Mouse (Mus musculus): ENCODE results near the gene Elp5.

The Elp5 gene

DNA sequence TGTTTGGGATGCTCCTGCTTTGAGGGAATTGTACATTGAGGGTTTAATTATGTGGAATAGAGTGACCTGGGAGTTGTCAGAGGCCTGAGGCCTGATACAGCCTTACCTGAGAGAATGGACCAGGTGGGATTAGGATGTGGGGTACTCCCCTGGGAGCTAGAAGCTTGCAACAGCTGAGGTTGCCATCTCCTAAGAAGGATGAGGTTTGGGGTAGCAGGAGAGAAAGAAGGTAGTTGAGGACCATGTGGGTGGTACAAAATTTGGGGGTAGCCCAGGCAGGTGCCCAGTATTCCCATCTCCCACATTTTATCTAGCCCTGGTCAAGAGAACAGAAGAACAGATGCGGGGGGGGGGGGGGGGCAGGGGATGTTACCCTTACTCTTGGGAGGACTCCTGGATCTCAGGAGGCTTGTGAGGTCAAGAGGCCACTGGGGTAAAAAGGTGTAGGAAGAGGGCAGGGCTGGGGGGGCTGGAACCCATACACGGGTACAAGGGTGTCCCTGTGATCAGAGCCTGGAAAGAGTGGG is 37.2 kb upstream of the Elp5 start:
- no peak for TF ChIP-seq GATA4 (IDR thresholded peaks at IDR 0.05; ENCODE audit: insufficient replicate concordance, low read length)

DNA sequence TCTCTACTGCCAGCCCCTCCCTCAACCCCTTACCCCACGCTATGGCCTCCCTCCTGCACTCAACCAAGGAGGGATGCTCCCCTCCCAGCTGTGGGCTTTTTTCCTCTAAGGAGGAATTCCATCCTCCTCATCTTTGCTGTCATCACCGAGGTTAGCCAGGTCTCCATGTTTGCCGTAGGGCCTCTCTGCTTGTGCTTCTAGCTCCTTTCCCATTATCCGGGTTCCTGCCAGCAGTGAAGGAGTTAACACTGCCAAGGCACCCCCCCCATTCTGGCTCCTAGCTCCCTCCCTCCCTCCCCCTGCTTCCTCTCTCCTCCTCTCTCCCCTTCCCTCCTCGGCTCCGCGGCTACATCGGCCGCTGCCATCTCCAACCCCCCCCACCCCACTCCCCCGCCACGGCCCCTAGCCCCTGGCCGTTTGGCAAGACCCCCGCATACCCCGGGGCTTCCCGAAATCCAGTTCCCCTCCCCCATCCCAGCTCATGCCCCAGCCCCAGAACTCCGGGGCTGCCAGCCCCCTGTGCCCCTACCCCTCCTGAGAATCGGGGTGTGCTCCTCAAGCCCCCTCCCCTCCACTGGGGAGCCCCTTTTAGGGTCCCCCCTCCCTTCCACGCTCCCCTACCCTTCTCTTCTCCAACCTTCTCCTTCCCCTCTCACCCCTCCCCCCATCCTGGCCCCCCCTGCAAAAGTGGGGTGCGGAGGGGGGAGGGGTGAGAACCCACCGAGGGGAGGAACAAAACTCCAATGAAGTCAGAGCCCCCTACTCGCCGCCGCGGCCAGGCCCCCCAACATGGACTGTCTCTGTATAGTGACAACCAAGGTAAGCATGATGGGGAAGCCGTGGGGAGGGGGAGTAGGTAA is 36.0 kb upstream of the Elp5 start:
- no peak for TF ChIP-seq GATA4 (IDR thresholded peaks at IDR 0.05; ENCODE audit: insufficient replicate concordance, low read length)

DNA sequence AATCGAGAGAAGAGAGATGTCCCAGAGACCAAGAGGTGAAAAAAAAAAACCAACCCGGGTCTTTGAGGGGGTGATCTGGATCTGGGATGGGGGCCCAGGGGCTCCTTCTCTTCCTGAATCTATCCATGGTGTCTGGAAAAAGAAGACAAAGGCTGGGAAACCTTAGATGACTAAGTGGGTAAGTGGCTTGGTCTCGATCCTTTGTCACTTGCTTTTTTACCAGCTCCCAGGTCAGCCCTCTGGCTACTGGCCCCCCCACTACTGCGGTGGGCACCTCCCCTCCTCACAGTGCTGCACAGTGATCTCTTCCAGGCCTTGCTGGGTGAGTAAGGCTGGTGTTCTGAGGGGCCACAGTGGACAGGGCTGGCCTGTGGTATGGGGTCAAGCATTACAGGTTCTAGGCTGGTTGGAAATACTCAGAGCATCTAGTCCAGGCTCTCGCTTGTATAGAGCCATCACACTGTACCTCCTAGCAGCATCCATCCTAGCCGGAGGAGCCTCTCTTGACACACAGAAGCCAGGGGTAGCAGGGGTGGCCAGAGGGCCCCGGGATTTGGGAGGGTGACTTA is 35.0 kb upstream of the Elp5 start:
- TF ChIP-seq GATA4 (IDR thresholded peaks at IDR 0.05; ENCODE audit: insufficient replicate concordance, low read length), result no peak

DNA sequence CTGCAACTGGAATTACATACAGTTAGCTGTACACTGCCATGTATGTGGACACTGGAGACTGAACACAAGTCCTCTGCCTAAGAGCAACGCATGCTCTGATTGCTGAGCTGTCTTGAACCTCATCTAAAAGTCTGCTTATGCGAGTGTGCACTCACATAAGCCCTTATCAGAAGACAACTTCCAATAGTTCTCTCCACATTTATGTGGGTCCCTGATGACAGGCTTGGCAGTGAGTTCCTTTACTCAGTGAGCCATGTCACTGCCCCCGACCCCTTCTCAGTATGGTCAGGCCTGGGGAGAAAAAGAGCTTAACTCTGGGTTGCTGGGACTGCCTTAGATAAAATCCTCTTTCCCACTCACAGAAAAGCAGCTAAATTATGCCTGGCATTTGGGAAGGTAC is 34.4 kb upstream of the Elp5 start, which contains the start of gene Dlg4:
TSS of gene Dlg4 (plus strand) at position 274 of the 400 bp plus-strand sequence.
- no peak for TF ChIP-seq GATA4 (IDR thresholded peaks at IDR 0.05; ENCODE audit: insufficient replicate concordance, low read length)

DNA sequence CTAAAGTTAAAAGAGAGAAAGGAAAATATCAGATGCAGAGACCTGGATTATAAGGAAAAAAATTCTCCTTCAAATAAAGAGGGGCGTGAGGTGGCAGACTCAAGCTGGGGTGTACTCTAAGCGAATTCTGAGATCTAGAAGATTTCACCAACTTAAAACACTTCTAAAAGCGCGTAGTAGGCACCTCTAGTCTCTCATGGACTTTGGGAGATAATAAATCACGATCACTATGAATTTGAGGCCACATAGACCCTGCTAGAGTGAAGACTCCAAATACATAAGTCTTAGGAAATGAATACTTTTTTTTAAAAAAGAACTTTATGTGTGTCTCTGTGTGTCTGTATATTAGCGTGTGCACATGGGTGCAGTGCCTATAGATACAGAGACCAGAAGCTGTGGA is 33.4 kb upstream of the Elp5 start:
- no peak for TF ChIP-seq GATA4 (IDR thresholded peaks at IDR 0.05; ENCODE audit: insufficient replicate concordance, low read length)

DNA sequence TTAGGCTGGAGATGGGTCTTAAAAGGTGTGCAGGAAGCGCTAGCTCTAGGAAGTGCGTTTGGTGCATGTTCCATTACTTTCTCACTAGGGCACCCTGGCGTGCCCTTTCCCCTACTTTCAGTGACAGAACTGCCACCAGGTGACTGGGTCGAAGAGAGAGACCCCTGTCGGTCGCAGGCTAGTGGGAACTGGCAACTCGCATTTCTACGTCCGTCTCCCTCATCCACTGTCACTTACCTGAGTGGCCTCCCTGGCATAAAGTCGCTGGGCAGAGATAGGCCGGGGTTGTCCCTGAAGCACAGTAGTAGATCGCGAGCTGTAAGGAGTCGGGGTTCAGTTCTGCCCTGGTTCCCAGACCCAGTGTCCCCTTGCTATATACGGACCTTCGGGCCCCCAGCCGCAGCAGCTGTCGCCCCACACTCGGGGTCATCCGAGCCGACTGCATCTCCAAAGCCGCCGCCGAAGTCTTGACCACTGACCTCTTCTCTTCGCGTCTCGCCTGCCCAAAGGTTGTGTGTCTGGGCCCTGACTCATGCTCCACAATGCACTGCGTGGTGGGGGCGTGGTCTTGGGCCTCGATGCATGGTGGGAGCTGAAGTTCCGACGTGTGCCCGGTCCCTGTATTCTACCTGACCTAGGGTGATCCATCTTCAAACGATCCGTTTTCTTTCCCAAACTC is 32.7 kb upstream of the Elp5 start, which contains the start of gene Acadvl:
TSS of gene Acadvl (minus strand) at position 532 of the 679 bp plus-strand sequence.
- TF ChIP-seq GATA4 (IDR thresholded peaks at IDR 0.05; ENCODE audit: insufficient replicate concordance, low read length), result no peak

DNA sequence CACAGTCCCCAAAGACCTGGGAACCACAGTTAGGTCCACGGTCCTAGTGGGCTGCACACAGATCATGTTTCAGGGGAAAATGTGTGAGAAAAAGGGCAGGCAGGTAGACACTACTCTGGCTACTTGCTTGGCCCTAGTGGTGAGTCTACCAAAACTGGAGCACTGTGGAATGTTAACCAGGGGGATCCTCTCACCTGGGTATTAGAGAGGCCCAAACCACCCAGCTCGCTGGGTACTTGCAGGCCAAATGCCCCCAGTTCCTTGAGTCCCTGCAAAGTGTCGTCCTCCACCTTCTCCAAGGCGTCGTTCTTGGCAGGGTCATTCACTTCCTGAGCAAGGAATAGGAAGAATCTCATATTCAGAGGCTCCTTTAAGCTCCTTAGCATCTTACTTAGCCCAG is 31.7 kb upstream of the Elp5 start:
- no peak for TF ChIP-seq GATA4 (IDR thresholded peaks at IDR 0.05; ENCODE audit: insufficient replicate concordance, low read length)

DNA sequence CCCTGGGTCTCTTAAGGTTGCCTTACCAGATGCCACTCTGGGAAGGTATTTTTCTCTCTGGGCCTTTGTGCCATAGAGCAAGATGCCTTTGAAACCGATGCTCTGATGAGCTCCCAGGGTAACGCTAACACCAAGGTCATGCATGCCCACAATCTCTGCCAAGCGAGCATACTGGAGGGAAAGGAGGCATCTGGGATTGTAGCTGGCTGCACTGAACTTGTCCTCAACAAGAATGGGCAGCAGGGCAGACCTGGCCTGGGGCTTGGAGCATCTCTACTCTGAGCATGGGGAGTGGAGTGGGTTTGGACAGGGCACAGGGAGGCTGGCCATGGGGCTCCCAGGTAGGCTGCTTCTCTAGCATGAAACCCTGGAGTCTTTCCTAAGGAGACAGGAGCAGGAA is 31.1 kb upstream of the Elp5 start:
- TF ChIP-seq GATA4 (IDR thresholded peaks at IDR 0.05; ENCODE audit: insufficient replicate concordance, low read length), result no peak

DNA sequence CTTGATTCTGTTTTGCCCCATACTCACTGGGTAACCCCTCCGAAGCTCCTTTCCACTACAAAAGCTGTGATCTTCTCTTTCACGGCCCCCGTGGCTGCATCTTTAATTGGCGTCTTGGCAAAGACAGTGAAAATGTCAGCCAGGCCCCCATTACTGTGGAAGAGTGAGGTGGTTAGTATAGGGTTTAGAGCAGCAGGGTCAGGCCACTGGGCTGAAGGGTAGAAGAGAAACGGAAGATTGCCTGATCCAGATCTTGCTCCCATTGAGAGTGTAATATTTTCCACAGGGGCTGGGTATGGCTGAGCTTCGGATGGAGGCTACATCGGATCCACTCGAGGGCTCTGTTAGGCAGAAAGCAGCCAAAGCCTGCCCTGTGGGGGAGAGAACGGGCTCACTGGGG is 30.6 kb upstream of the Elp5 start:
- TF ChIP-seq GATA4 (IDR thresholded peaks at IDR 0.05; ENCODE audit: insufficient replicate concordance, low read length), result no peak

DNA sequence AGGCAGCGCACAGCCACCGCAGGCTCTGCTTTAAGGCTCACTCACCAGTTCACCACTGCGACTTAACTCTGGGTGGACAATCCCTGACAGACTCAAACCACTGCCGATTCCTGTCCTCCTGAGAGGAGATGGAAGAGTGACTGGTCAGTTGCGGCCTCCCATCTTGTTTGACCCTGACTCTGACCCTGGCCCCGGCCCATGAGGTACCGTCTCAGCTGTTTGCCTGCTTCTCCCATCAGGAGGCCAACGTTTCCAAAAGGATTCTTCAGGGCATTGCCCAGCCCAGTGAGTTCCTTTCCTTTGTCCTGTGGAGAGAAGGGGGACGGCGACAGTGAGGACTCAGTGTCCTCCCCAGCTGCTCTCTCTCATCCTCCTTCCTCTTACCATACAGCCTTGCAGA is 28.6 kb upstream of the Elp5 start:
- no peak for TF ChIP-seq GATA4 (IDR thresholded peaks at IDR 0.05; ENCODE audit: insufficient replicate concordance, low read length)

DNA sequence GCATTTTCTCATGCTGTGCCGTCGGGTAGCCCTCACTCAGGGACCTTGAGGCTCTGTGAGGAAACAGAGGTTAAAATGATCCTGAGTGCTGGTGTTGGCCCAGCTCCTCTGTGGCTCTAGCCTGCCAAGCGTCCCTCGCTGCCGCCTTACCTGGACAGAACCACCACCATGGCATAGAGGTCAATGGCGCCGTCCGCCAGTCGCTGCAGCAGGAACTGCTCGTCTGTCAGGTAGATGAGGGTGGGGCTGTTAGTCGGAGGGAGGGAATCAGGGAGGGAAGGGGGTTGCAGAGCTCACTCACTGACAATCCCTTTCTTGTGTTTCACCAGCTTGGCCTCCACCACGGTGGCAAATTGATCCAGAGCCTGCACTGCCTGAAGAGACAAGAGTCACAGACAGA is 28.2 kb upstream of the Elp5 start:
- no peak for TF ChIP-seq GATA4 (IDR thresholded peaks at IDR 0.05; ENCODE audit: insufficient replicate concordance, low read length)

DNA sequence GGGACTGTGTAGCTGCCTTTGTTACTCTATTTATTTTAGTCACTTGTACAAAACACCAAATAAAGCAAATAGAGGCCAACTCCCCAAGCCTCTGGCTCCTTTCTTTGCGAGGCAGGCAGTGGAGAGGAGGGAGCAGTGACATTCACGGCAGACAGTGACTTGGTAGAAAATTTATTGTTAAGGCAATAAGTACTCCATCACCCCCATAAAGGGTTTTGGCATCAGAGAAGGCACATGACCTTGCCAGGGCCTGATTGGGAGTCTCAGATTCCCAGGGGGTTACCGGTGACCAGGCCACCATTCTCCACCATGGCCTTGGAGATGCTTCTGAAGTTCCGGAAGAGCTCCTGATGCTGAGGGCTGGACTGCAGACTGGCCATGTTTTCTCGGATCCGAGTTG is 27.7 kb upstream of the Elp5 start:
- no peak for TF ChIP-seq GATA4 (IDR thresholded peaks at IDR 0.05; ENCODE audit: insufficient replicate concordance, low read length)

DNA sequence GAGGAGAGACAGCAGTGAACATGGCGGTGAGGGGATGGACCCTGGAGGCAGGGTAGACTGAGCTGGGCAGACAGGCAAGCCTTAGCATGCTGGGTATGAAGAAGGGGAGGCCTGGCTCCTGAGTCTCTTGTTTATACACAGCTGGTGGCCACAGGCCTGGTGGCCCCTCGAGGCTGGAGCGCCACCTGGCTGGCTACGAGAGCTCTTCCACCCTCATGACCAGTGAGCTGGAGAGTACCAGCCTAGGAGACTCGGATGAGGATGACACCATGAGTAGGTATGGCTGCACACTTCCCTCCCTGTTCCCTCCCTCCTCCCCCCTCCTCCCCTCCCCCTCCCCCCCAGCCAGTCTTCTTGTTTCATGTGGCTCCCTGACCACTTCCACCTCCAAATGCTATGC is 23.2 kb upstream of the Elp5 start:
- no peak for TF ChIP-seq GATA4 (IDR thresholded peaks at IDR 0.05; ENCODE audit: insufficient replicate concordance, low read length)

DNA sequence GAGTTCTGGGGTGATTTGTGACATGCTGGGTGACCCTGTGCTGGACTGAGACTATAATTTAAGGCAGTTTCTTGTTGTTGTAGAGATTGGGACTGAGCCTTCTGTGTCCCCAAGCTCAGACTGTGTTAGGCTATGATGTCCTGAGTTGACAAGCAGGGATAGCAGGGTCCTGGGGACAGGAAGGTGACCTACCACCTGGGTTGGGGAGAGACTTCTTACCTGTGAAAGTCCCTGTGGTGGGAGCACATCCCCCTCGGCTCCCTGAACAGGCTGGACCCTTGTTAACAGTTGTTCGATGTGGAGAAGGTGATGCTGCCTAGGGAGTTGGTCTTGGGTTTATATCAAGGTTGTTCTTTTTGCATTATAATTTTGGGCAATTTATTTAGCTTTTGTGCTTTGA is 20.2 kb upstream of the Elp5 start:
- TF ChIP-seq GATA4 (IDR thresholded peaks at IDR 0.05; ENCODE audit: insufficient replicate concordance, low read length), result no peak

DNA sequence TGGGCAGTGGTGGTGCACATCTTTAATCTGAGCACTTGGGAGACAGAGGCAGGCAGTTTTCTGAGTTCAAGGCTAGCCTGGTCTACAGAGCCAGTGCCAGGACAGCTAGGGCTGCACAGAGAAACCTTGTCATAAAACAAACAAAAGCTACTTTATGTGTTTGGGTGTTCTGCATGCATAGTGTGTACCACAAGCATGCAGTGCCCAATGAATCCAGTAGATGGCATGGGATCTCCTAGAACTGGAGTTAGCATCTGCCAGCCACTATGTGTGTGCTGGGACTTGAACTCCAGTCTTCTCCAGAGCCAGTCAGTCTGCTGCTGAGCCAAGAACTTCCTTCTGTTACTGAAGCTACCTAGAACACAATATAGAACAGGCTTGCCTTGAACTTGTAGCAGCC is 19.5 kb upstream of the Elp5 start:
- TF ChIP-seq GATA4 (IDR thresholded peaks at IDR 0.05; ENCODE audit: insufficient replicate concordance, low read length), result no peak

DNA sequence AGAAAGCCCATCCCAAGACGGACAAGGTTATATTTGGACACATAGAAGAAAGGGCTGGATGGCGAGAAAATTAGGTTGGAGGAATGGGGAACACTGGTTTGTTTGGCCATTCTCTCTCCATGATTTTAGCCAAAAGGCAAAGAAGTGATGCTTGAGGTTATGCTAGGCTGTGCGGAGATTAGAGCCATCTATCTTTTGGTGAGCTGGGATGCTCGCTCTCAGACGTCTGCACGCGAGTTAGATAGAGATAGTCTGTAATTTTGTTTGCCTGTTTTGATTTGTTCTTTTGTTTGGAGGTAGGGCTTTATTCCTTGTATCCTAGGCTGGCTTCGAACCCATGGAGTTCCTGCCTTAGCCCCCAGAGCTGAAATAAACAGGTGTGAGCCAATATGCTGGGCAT is 18.8 kb upstream of the Elp5 start:
- no peak for TF ChIP-seq GATA4 (IDR thresholded peaks at IDR 0.05; ENCODE audit: insufficient replicate concordance, low read length)
